Mouse (Mus musculus) CH12.LX (cell line): Measurements from ENCODE around the gene Gm20517. TPM values are rescaled to one million over a fixed set of nuclear protein-coding genes. Genes with fewer than 3 reads are reported as not detected.

Experiments
- DNase-seq: peaks from one replicate; pipeline ENCODE4 v3.0.0-alpha.2; 2013; ENCODE audit errors: extremely low read depth
- H3K27ac ChIP-seq: 2 replicates; pipeline ENCODE4 v1.5.1; 2012; ENCODE audit warnings: low read depth, mild to moderate bottlenecking, control low read depth, moderate library complexity; ENCODE audit not compliant: insufficient read depth
- H3K27me3 ChIP-seq: replicated peaks from 2 replicates; pipeline ENCODE3; 2012; ENCODE audit warnings: inconsistent platforms
- H3K36me3 ChIP-seq, 2 experiments: replicated peaks in 1 of 2; 2 replicates each; pipeline versions ENCODE3 to v1.6.1; 2012; ENCODE audit warnings: inconsistent platforms in 1 of 2, low read length in 1 of 2, mild to moderate bottlenecking in 1 of 2, mixed read lengths in 1 of 2, moderate library complexity in 1 of 2; ENCODE audit not compliant: control insufficient read depth in 1 of 2, insufficient read depth in 1 of 2
- H3K4me1 ChIP-seq, 2 experiments: 2 replicates each; pipeline ENCODE4 v1.6.1; 2012; ENCODE audit warnings: inconsistent platforms in 1 of 2, moderate library complexity in 1 of 2; ENCODE audit not compliant: insufficient read depth in 2 of 2, control insufficient read depth in 1 of 2
- H3K4me2 ChIP-seq: 2 replicates; pipeline ENCODE4 v1.6.1; 2012; ENCODE audit warnings: low read depth, mild to moderate bottlenecking, control low read depth; ENCODE audit not compliant: poor library complexity, insufficient read depth, severe bottlenecking
- H3K4me3 ChIP-seq, 3 experiments: fragments of 150-350 bp in 1 of 3; sonication (generic) in 1 of 3; replicated peaks in 1 of 3; 2 replicates each; pipeline versions ENCODE3 to v1.5.1; 2011 to 2012; ENCODE audit warnings: low read depth in 2 of 3, low read length in 2 of 3, mild to moderate bottlenecking in 2 of 3, moderate library complexity in 2 of 3, control low read depth in 1 of 3, improper control_type of control experiment in 1 of 3, inconsistent platforms in 1 of 3, mixed read lengths in 1 of 3; ENCODE audit not compliant: poor library complexity in 1 of 3
- H3K79me2 ChIP-seq: replicated peaks from 2 replicates; pipeline ENCODE4 v1.6.1; 2012; ENCODE audit warnings: mild to moderate bottlenecking, moderate library complexity; ENCODE audit not compliant: control insufficient read depth, poor library complexity, insufficient read depth, severe bottlenecking; ENCODE audit errors: extremely low read depth
- H3K9ac ChIP-seq: 2 replicates; pipeline ENCODE4 v1.6.1; 2012; ENCODE audit warnings: low read depth, mild to moderate bottlenecking, control low read depth, moderate library complexity; ENCODE audit not compliant: insufficient read depth
- H3K9me3 ChIP-seq: replicated peaks from 2 replicates; pipeline ENCODE3; 2012; ENCODE audit warnings: low read length, inconsistent platforms, mixed read lengths
- BHLHE40 ChIP-seq: IDR thresholded peaks from 2 replicates; pipeline ENCODE4 v1.6.1; 2011; ENCODE audit warnings: mild to moderate bottlenecking, low read depth, low read length, improper control_type of control experiment
- CHD1 ChIP-seq: IDR thresholded peaks from 2 replicates; pipeline ENCODE4 v1.6.1; 2012; ENCODE audit warnings: low read depth, low read length, improper control_type of control experiment, inconsistent platforms
- CHD2 ChIP-seq: IDR thresholded peaks from 2 replicates; pipeline ENCODE4 v1.6.1; 2011; ENCODE audit warnings: low read length, improper control_type of control experiment
- CTCF ChIP-seq, 2 experiments: IDR thresholded peaks in 1 of 2; conservative IDR thresholded peaks in 1 of 2; 2 replicates each; pipeline ENCODE4 v1.5.1; 2011 to 2012; ENCODE audit warnings: low read depth in 2 of 2, low read length in 2 of 2, improper control_type of control experiment in 1 of 2, inconsistent platforms in 1 of 2, mild to moderate bottlenecking in 1 of 2, moderate library complexity in 1 of 2
- E2F4 ChIP-seq: IDR thresholded peaks from 2 replicates; pipeline ENCODE4 v1.6.1; 2011; ENCODE audit warnings: low read depth, low read length, improper control_type of control experiment; ENCODE audit not compliant: insufficient replicate concordance
- ELF1 ChIP-seq: IDR thresholded peaks from 2 replicates; pipeline ENCODE4 v1.6.1; 2014; ENCODE audit warnings: low read depth, mild to moderate bottlenecking, inconsistent platforms, low read length, improper control_type of control experiment
- ETS1 ChIP-seq: conservative IDR thresholded peaks from 2 replicates; pipeline ENCODE4 v1.6.1; 2012; ENCODE audit warnings: low read depth, mild to moderate bottlenecking, inconsistent platforms, low read length, improper control_type of control experiment, moderate library complexity
- GABPA ChIP-seq: IDR thresholded peaks from 2 replicates; pipeline ENCODE4 v1.6.1; 2012; ENCODE audit warnings: low read depth, low read length, improper control_type of control experiment, inconsistent platforms; ENCODE audit not compliant: insufficient replicate concordance
- HCFC1 ChIP-seq: IDR thresholded peaks from 2 replicates; pipeline ENCODE4 v1.6.1; 2012; ENCODE audit warnings: low read depth, mild to moderate bottlenecking, inconsistent platforms, low read length, improper control_type of control experiment
- JUN ChIP-seq: IDR thresholded peaks from 2 replicates; pipeline ENCODE4 v1.6.1; 2011; ENCODE audit warnings: low read depth, mild to moderate bottlenecking, low read length, improper control_type of control experiment, moderate library complexity; ENCODE audit not compliant: insufficient read depth
- JUND ChIP-seq: conservative IDR thresholded peaks from 2 replicates; pipeline ENCODE4 v1.6.1; 2011; ENCODE audit warnings: low read depth, low read length, improper control_type of control experiment
- MAFK ChIP-seq: IDR thresholded peaks from 2 replicates; pipeline ENCODE4 v1.6.1; 2011; ENCODE audit warnings: low read length, improper control_type of control experiment; ENCODE audit not compliant: insufficient replicate concordance
- MAX ChIP-seq: IDR thresholded peaks from 2 replicates; pipeline ENCODE4 v1.6.1; 2011; ENCODE audit warnings: low read length, improper control_type of control experiment
- MAZ ChIP-seq: IDR thresholded peaks from 2 replicates; pipeline ENCODE4 v1.6.1; 2012; ENCODE audit warnings: low read depth, mild to moderate bottlenecking, inconsistent platforms, low read length, improper control_type of control experiment, moderate library complexity
- MEF2A ChIP-seq: IDR thresholded peaks from 2 replicates; pipeline ENCODE4 v1.6.1; 2014; ENCODE audit warnings: low read depth, mild to moderate bottlenecking, inconsistent platforms, low read length, improper control_type of control experiment, borderline replicate concordance
- PAX5 ChIP-seq: IDR thresholded peaks from 2 replicates; pipeline ENCODE4 v1.6.1; 2012; ENCODE audit warnings: low read length, inconsistent platforms, mixed read lengths
- POLR2A ChIP-seq: IDR thresholded peaks from 2 replicates; pipeline ENCODE4 v1.6.1; 2011; ENCODE audit warnings: low read depth, mild to moderate bottlenecking, improper control_type of control experiment, low read length
- POLR2AphosphoS2 ChIP-seq: IDR thresholded peaks from 2 replicates; pipeline ENCODE4 v1.6.1; 2011; ENCODE audit warnings: low read depth, low read length, improper control_type of control experiment
- RCOR1 ChIP-seq: conservative IDR thresholded peaks from 2 replicates; pipeline ENCODE4 v1.6.1; 2012; ENCODE audit warnings: low read depth, mild to moderate bottlenecking, inconsistent platforms, low read length, improper control_type of control experiment
- SIN3A ChIP-seq: IDR thresholded peaks from 2 replicates; pipeline ENCODE4 v1.6.1; 2012; ENCODE audit warnings: low read length, improper control_type of control experiment, inconsistent platforms
- SMC3 ChIP-seq: IDR thresholded peaks from 2 replicates; pipeline ENCODE4 v1.6.1; 2011; ENCODE audit warnings: low read depth, low read length, improper control_type of control experiment
- TCF12 ChIP-seq: IDR thresholded peaks from 2 replicates; pipeline ENCODE4 v1.6.1; 2014; ENCODE audit warnings: low read depth, mild to moderate bottlenecking, inconsistent platforms, low read length, improper control_type of control experiment
- UBTF ChIP-seq: IDR thresholded peaks from 2 replicates; pipeline ENCODE4 v1.6.1; 2012; ENCODE audit warnings: low read depth, mild to moderate bottlenecking, inconsistent platforms, low read length, improper control_type of control experiment, moderate library complexity
- USF2 ChIP-seq: conservative IDR thresholded peaks from 2 replicates; pipeline ENCODE4 v1.6.1; 2011; ENCODE audit warnings: low read depth, low read length, improper control_type of control experiment
- ZC3H11A ChIP-seq: IDR thresholded peaks from 2 replicates; pipeline ENCODE4 v1.6.1; 2012; ENCODE audit warnings: low read depth, mild to moderate bottlenecking, inconsistent platforms, low read length, improper control_type of control experiment
- ZMIZ1 ChIP-seq: IDR thresholded peaks from 2 replicates; pipeline ENCODE4 v1.6.1; 2012; ENCODE audit warnings: low read depth, mild to moderate bottlenecking, inconsistent platforms, low read length, improper control_type of control experiment
- ZNF384 ChIP-seq: IDR thresholded peaks from 2 replicates; pipeline ENCODE4 v1.6.1; 2012; ENCODE audit warnings: low read depth, low read length, improper control_type of control experiment, inconsistent platforms
- dilution Hi-C: fragments of 300-500 bp; cut with MboI; formaldehyde crosslinking; loops from 2 replicates; pipeline ENCODE4 v1.14.3; 2020; ENCODE audit warnings: low sequenced_read_pairs; ENCODE audit not compliant: extremely low pct_unique_long_range_greater_than_20kb, extremely low pct_ligation_motif_present
- in situ Hi-C: fragments of 300-500 bp; cut with MboI; formaldehyde crosslinking; loops from 3 replicates; pipeline ENCODE4 v1.14.3; 2019; ENCODE audit warnings: low sequenced_read_pairs, low pct_ligation_motif_present, low pct_unique_long_range_greater_than_20kb, mixed read lengths
- polyA plus RNA-seq: library from polyadenylated mRNA; unstranded; fragments of >175 nt; gene quantifications from 2 replicates; pipeline ENCODE4 v1.2.1, GENCODE M21; 2012; ENCODE audit warnings: low read depth; ENCODE audit not compliant: insufficient read length
- total RNA-seq, 2 experiments: library from RNA; depleted of rRNA; stranded (reverse); fragments of 300-350 nt in 1 of 2; fragments of >200 nt in 1 of 2; gene quantifications; 2 replicates each; pipeline ENCODE4 v1.2.3; 2012 to 2014

Gene Gm20517
- total and polyA plus RNA-seq, 3 experiments: 1.1 to 1.8 (median 1.8) TPM

DNA sequence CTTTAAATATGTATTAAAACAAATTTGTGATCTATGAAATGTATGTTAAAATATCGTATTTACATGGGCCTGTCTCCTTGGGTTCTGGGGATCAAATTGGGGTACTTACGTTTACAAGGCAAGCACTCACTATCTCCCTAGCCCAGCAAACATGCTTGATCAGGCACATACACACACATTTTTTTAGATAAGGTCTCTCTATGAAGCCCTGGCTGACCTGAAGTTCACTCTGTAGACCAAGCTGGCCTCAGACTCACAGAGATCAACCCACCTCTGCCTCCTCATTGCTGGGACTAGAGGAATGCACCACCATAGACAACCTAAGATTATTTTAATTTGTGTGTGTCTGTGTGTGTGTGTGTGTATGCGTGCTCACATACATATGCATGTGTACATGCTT lies 43.0 kb upstream of the Gm20517 start:
- TF ChIP-seq POLR2A (no peak), TCF12 (no peak), JUN (no peak), CTCF (conservative IDR thresholded peaks at IDR 0.05 in 1 of 2, IDR thresholded peaks at IDR 0.05 in 1 of 2; ENCODE audit: low read depth in 2 of 2, low read length in 2 of 2) (no peak), MAX (no peak), MAZ (no peak), UBTF (no peak), JUND (no peak), CHD1 (no peak), ZNF384 (no peak), USF2 (no peak), ZC3H11A (no peak)
- TF ChIP-seq, all 38 proteins: peak for 0
- Histone ChIP-seq H3K4me1 (no peaks in the 10 kb centered on the region), H3K9me3 (no peaks in the 10 kb centered on the region), H3K36me3 (no peaks in the 10 kb centered on the region), H3K79me2 (no peaks in the 10 kb centered on the region), H3K4me2 (no peak overlapping the region), H3K4me3 (no peak overlapping the region), H3K9ac (no peak overlapping the region), H3K27me3 (peaks cover 2% of the 10 kb centered on the region), H3K27ac (no peak overlapping the region)
- no peak for DNase-seq
- dilution Hi-C loops: no loop called here
- in situ Hi-C loops: no loop called here

DNA sequence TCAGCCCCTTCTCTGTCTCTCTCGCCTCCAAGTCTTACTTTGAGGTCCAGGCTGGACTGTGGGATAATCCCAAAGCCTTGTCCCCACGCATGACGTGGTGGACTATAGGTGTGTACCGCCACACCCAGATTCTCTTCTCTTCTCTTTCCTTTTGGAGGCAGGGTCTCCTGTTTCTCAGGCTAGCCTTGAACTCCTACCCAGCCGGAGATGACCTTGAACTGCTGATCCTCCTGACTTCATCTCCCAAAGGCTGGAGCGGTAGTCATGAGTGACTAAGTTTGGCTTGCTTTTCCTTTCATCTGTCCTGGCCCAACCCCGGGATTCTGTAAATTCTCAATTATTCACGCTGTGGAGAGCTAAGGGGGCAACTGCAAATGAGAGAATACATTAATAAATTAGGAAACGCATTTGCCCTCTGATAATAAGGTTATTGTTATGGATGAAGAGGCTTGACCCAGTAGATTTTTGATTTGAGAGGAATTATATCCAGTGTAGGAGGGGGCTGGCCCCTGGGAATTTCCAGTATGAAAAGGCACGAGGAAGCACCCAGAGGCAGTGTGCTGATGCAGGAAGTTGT lies 42.4 kb upstream of the Gm20517 start:
- Histone ChIP-seq H3K27me3 (peaks cover 3% of the 10 kb centered on the region), H3K4me3 (no peak overlapping the region), H3K4me1 (no peaks in the 10 kb centered on the region), H3K36me3 (no peaks in the 10 kb centered on the region), H3K79me2 (no peaks in the 10 kb centered on the region), H3K27ac (no peak overlapping the region), H3K4me2 (no peak overlapping the region), H3K9me3 (no peaks in the 10 kb centered on the region), H3K9ac (no peak overlapping the region)
- TF ChIP-seq UBTF: no peak
- TF ChIP-seq USF2: no peak
- TF ChIP-seq SMC3: no peak
- dilution Hi-C loops (no loop called here), in situ Hi-C loops (no loop called here)
- DNase-seq: no peak

DNA sequence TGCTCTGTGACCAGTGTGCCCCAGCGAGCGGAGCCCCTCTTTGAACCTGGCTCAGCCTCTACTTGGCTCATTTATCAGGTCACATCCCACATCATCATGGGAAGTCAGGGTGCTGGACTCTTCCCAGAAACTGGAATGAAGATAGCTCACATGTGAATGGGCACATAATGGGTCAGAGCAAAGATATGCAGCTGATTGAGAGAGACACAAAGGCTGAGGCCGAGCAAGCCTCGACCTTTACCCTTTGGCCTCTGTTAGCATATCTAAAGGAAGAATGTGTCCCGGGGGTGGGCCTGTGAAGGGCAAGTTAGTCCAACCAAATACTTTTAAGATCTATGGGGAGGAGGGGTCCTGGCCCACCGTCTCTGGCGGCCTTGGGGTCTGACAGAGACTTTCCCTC lies 39.8 kb upstream of the Gm20517 start:
- Histone ChIP-seq H3K27ac (no peak overlapping the region), H3K4me3 (no peak overlapping the region), H3K36me3 (no peaks in the 10 kb centered on the region), H3K27me3 (peaks cover 7% of the 10 kb centered on the region), H3K79me2 (no peaks in the 10 kb centered on the region), H3K4me2 (no peak overlapping the region), H3K9me3 (no peaks in the 10 kb centered on the region), H3K9ac (no peak overlapping the region), H3K4me1 (no peaks in the 10 kb centered on the region)
- no peak for TF ChIP-seq RCOR1
- no peak for TF ChIP-seq E2F4
- no peak for TF ChIP-seq ZMIZ1
- TF ChIP-seq GABPA: no peak
- TF ChIP-seq ZC3H11A: no peak
- no peak for TF ChIP-seq MAFK
- TF ChIP-seq ETS1: no peak
- TF ChIP-seq ZNF384: no peak
- TF ChIP-seq POLR2AphosphoS2: no peak
- no peak for TF ChIP-seq CTCF (conservative IDR thresholded peaks at IDR 0.05 in 1 of 2, IDR thresholded peaks at IDR 0.05 in 1 of 2; ENCODE audit: low read depth in 2 of 2, low read length in 2 of 2)
- no peak for TF ChIP-seq JUN
- TF ChIP-seq POLR2A: no peak
- TF ChIP-seq MEF2A: no peak
- no peak for TF ChIP-seq MAX
- no peak for TF ChIP-seq BHLHE40
- TF ChIP-seq SIN3A: no peak
- TF ChIP-seq CHD2: no peak
- no peak for TF ChIP-seq ELF1
- no peak for TF ChIP-seq HCFC1
- TF ChIP-seq PAX5: no peak
- no peak for DNase-seq
- in situ Hi-C loops: no loop called here
- dilution Hi-C loops: no loop called here
